Mouse (Mus musculus): ENCODE results near the gene Insig2.

DNA sequence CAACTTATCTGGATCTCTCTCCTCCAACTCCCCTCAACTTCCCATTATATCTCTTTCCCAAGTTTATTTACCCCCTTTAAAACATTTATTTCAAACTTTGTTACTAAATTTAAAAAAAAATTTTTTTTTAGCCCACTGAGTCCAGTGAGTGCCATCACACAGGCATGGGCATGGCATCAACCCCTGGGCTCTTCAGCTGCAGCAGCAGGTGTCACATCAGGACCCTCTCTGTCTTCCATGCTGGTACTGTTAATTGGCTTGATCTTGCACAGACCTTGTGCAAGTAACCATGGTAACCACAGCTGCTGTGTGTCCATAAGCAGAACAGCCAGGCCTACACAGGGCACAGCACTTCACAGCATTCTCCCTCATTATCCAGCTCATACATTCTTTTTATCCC lies 21.4 kb upstream of the Insig2 start:
- no peak for TF ChIP-seq POLR2A (IDR thresholded peaks at IDR 0.05; ENCODE audit: low read depth, low read length)
- no peak for TF ChIP-seq CTCF (IDR thresholded peaks at IDR 0.05; ENCODE audit: extremely low read depth, insufficient read depth, insufficient read length, insufficient replicate concordance)

Measured in spleen, adult 2 months (tissue).